Mouse (Mus musculus) intestine, embryonic 15.5 days (tissue): Measurements from ENCODE around the gene Fhl2. TPM values are rescaled to one million over a fixed set of nuclear protein-coding genes. Genes with fewer than 3 reads are reported as not detected.

Experiments
- ATAC-seq: fragments of 200-750 bp; cut with Nextera tagmentation; 2 replicates; pipeline ENCODE4 v1.8.0; 2017; ENCODE audit warnings: moderate TSS enrichment, moderate library complexity
- H3K27ac ChIP-seq: fragments of 300-500 bp; sonication (generic); 2 replicates; pipeline ENCODE4 v1.5.1; 2015; ENCODE audit warnings: mild to moderate bottlenecking, inconsistent platforms
- H3K27me3 ChIP-seq: fragments of 300-500 bp; sonication (generic); replicated peaks from 2 replicates; pipeline ENCODE4 v1.6.1; 2015; ENCODE audit warnings: inconsistent platforms
- H3K36me3 ChIP-seq: fragments of 300-500 bp; sonication (generic); 2 replicates; pipeline ENCODE4 v1.6.1; 2015; ENCODE audit warnings: inconsistent platforms
- H3K4me1 ChIP-seq: fragments of 300-500 bp; sonication (generic); replicated peaks from 2 replicates; pipeline ENCODE4 v1.6.1; 2015; ENCODE audit warnings: inconsistent platforms
- H3K4me2 ChIP-seq: fragments of 300-500 bp; sonication (generic); replicated peaks from 2 replicates; pipeline ENCODE4 v1.6.1; 2015; ENCODE audit warnings: mild to moderate bottlenecking, inconsistent platforms
- H3K4me3 ChIP-seq: fragments of 300-500 bp; sonication (generic); replicated peaks from 2 replicates; pipeline ENCODE4 v1.5.1; 2015; ENCODE audit warnings: inconsistent platforms
- H3K9ac ChIP-seq: fragments of 300-500 bp; sonication (generic); 2 replicates; pipeline ENCODE4 v1.6.1; 2015; ENCODE audit warnings: inconsistent platforms
- H3K9me3 ChIP-seq: fragments of 300-500 bp; sonication (generic); 2 replicates; pipeline ENCODE4 v1.6.1; 2016; ENCODE audit warnings: inconsistent platforms
- WGBS: fragments of 180-500 bp; shearing (Covaris S2); methylation state at CpG from one replicate; pipeline ENCODE4 v1.1.7; 2015; 5-methylcytosine and 5-hydroxymethylcytosine counted together
- polyA plus RNA-seq: library from polyadenylated mRNA; unstranded; fragments of >200 nt; fragmentation: Nextera tagmentation; extraction: Ambion mirVana; gene quantifications from 2 replicates; pipeline ENCODE4 v1.2.1, GENCODE M21; 2015

Gene Fhl2
- polyA plus RNA-seq, 1 experiment from 2014 or later: 58.0 TPM

DNA sequence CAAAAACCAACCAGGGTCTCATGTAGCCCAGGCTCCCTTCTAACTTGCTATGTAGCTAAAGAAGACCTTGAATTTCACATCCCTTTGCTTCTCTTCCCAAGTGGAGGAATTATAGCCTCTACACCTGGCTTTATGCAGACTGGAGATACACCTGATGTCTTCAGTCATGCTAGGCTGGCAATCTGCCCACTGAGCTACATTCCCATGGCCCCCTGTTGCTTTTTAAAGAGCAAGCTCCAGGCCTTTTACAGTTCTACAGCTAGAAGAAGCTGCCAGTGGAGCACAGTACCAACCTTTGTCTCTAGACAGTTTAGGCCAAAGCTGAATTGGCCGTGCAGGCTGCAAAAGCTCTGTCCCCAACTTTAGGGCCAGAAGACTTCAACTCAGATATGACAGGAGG lies 106.4 kb downstream of the Fhl2 start:
- Histone ChIP-seq H3K4me2 (no peak overlapping the region), H3K27ac (no peak overlapping the region), H3K36me3 (no peaks in the 10 kb centered on the region), H3K9me3 (no peaks in the 10 kb centered on the region), H3K4me3 (no peak overlapping the region), H3K9ac (no peak overlapping the region), H3K4me1 (peaks cover 3% of the 10 kb centered on the region; the same call in 1 of the 2 replicates), H3K27me3 (no peaks in the 10 kb centered on the region)
- no peak for ATAC-seq
- WGBS: 89% methylated on average over 1 of the region's 1 CpGs

- Histone ChIP-seq H3K4me2 (no peak overlapping the region), H3K27me3 (no peaks in the 10 kb centered on the region), H3K9me3 (no peaks in the 10 kb centered on the region), H3K4me1 (no peaks in the 10 kb centered on the region), H3K36me3 (no peaks in the 10 kb centered on the region), H3K4me3 (no peak overlapping the region), H3K9ac (no peak overlapping the region), H3K27ac (no peak overlapping the region)
- 79% methylated on average over 5 of the region's 5 CpGs for WGBS
- ATAC-seq: no peak
Measured at GRCm38 (mm10) chr1:43082946-43083345, 113.8 kb downstream of the Fhl2 start.

GRCm38 (mm10) chr1:43078124-43078523 lies 118.7 kb downstream of the Fhl2 start:
- no peak for ATAC-seq
- Histone ChIP-seq H3K27me3 (no peaks in the 10 kb centered on the region), H3K27ac (no peak overlapping the region), H3K4me3 (no peak overlapping the region), H3K9ac (no peak overlapping the region), H3K4me1 (no peaks in the 10 kb centered on the region), H3K36me3 (no peaks in the 10 kb centered on the region; the same call in 1 of the 2 replicates), H3K4me2 (no peak overlapping the region), H3K9me3 (no peaks in the 10 kb centered on the region)
- 68% methylated on average over 2 of the region's 2 CpGs for WGBS

- H3K36me3 ChIP-seq: no peaks in the 10 kb centered on the region; the same call in 1 of the 2 replicates
- 85% methylated on average over 2 of the region's 2 CpGs for WGBS
- H3K4me1 ChIP-seq: no peaks in the 10 kb centered on the region
- H3K9ac ChIP-seq: no peak overlapping the region
- H3K9me3 ChIP-seq: no peaks in the 10 kb centered on the region
- no peaks in the 10 kb centered on the region for H3K27me3 ChIP-seq
- no peak overlapping the region for H3K4me3 ChIP-seq
- no peak overlapping the region for H3K27ac ChIP-seq
- no peak for ATAC-seq
- no peak overlapping the region for H3K4me2 ChIP-seq
Measured at GRCm38 (mm10) chr1:43074791-43075190, 122.0 kb downstream of the Fhl2 start.

Other genes starting within 250 kb of the Fhl2 start
- 4.5 and 4.9 TPM in 2 replicates for gene Gpr45, start 244.1 kb downstream of the Fhl2 start, polyA plus RNA-seq
- 8.3 and 9.1 TPM in 2 replicates for gene Tgfbrap1, start 98.3 kb downstream of the Fhl2 start, polyA plus RNA-seq
- 23.2 and 25.8 TPM in 2 replicates for gene AI597479, start 98.3 kb downstream of the Fhl2 start, polyA plus RNA-seq
- gene Nck2, start 247.6 kb upstream of the Fhl2 start, polyA plus RNA-seq: 29.7 and 31.6 TPM in 2 replicates